Mouse (Mus musculus): ENCODE results near the gene Zbtb9.

The Zbtb9 gene

DNA sequence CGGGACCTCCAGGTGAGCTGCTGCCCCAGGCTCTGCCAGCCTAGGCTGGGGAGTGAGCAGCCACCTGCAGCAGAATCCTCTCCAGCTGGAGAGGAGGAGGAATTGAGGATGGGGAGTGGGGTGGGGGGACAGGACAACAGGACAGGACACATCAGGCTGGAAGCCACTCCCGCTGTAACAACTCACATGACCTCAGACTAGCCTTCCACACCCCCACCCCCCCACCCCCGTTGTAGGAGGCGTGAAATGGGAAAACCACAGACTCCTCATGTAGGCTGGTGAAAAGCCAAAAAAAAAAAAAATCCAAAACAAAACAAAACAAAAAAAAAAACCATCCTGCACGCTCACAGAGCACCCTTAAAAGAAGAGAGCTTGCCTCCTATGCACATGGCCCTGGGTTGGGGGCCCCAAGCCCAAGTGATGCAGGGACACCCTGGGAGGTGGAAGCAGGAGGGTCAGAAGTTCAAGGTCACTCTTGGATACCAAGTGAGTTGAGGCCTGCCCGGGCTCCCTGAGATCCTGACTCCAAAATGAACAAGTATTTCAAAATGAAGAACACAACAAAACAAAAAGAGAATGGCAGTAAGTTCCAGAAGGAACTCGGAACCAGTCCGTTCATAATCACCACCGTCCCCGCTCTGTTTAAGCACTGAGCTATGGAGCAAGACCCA, 66.6 kb downstream of the Zbtb9 start:
- no peak for DNase-seq (ENCODE audit: inconsistent age in 2 of 2, low spot score in 1 of 2)

DNA sequence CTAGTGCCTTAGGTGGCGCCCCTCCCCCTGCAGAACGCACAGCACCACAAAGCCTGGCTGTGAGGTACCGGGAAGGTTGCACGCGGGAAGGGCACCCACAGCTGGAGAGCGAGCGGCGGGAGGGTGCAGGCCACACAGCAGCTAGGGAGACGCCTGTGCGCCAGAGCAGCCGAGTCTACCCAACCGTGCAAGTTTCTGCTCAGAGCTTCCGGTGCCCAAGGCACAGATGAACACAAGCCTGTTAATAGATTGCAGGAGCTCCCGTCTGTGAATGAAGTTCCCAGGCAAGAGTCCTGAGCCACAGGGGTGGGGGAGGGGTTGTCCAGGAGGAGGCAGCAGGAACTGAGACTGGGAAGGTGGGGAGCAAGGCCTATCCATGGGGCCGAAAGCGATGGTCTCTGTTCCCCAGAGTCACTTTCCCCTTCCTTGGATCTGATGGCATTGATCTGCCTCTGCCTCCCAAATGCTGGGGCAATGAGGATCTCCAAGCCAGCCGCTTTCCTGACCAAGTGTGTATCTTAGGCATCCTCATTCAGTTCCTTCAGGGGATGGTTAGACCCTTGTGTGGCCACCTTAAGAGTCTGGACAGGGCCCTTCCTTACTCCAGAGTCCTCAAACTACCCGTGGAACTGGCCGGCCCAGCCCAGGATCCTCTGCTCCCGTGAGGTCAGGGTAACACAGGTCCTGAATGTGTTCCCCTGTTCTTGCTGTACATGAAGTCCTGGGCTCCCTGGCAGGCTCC, 67.5 kb downstream of the Zbtb9 start:
- no peak for DNase-seq (ENCODE audit: inconsistent age in 2 of 2, low spot score in 1 of 2)

- DNase-seq (ENCODE audit: inconsistent age in 2 of 2, low spot score in 1 of 2) = no peak
These were observed 68.2 kb downstream of the Zbtb9 start for GRCm38 (mm10) chr17:27041046-27041786.

- no peak for DNase-seq (ENCODE audit: inconsistent age in 2 of 2, low spot score in 1 of 2)
These were observed 68.8 kb downstream of the Zbtb9 start for GRCm38 (mm10) chr17:27041787-27042055.

DNA sequence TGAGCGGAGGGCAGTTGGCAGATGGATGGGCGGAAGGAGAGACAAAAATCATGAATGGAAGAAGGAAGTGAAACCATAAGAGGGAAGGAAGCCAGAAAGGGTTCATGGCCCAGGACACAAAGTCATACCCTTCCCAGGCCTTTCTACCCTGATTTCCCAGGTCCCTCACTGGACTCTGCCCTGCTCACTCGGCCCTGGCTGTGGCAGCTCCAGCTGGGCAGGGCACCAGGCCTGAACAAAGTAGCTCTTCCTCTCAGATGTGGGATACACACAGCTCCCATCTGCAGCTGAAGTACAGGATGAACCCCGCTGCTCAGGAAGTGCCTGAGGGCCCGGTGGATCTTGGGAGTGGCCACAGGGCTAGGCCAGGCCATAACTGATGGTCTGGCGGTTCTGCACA, 69.9 kb downstream of the Zbtb9 start:
- DNase-seq (ENCODE audit: inconsistent age in 2 of 2, low spot score in 1 of 2) = peak in 1 of 2 experiments; percentile 56

DNA sequence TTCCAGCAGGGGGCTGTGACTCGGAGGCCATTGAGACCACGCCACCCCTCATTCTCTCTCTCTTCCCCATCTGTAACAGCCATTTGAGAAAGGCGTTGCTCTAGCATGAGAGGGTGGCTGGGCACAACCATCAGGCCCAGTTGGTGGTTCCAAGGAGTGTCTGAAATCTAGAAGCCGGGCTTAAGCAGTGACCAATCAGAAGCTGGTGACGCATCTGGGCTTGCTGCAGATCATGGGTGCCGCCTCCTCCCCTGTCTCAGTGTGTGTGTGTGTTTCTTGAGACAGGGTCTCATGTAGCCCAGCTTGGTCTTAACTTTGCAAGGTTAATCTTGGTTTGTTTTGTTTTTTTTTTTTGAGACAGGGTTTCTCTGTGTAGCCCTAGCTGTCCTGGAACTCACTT, 72.2 kb downstream of the Zbtb9 start:
- DNase-seq (ENCODE audit: inconsistent age in 2 of 2, low spot score in 1 of 2) = no peak

- DNase-seq (ENCODE audit: inconsistent age in 2 of 2, low spot score in 1 of 2) = no peak
These were observed 74.9 kb downstream of the Zbtb9 start for GRCm38 (mm10) chr17:27047762-27048444.

GRCm38 (mm10) chr17:27048445-27049239, 75.7 kb downstream of the Zbtb9 start:
- DNase-seq (ENCODE audit: inconsistent age in 2 of 2, low spot score in 1 of 2) = no peak

- DNase-seq (ENCODE audit: inconsistent age in 2 of 2, low spot score in 1 of 2) = no peak
These were observed 77.9 kb downstream of the Zbtb9 start for GRCm38 (mm10) chr17:27050853-27051252.

DNA sequence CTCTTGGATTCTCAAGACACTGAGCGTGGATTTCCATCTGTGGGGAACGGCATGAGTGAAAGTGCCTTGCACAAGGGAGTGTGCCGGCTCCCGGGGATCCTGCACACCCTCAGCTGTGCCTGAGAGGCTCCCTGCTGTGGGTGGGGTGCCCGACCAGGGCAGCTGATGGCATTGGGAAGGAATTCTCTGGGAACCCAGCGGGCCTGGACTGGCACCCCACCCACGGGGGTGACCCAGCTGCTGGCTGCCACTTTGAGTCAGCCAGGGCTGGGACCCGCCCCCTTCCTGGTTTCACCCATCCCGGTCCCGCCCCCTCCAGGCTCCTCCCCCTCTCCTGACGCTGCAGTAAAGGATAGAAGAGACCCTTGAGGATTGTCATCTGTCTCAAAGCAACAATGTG, 78.5 kb downstream of the Zbtb9 start:
- peak; percentile 61 to 70 for DNase-seq (ENCODE audit: inconsistent age in 2 of 2, low spot score in 1 of 2)

DNA sequence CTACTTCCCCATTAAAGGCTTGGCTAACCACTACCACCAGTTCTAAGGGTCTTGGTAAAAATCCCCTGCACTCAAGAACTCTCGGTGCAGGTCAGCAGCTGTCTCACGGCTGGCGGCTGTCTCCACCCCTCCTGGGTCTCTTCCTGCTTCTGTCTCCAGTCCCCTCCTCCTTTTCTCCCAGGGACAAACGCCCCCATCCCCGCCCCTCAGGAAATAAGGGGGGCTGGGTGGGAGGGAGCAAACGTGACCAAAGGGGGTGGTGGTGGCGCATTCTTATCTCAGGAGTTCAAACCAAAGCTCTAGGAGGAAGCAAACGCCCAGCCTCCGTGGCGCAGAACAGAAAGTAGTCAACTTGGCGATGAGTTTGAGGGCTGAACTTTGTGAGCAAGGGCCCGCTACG, 83.2 kb downstream of the Zbtb9 start:
- peak; percentile 73 to 85 for DNase-seq (ENCODE audit: inconsistent age in 2 of 2, low spot score in 1 of 2)

DNA sequence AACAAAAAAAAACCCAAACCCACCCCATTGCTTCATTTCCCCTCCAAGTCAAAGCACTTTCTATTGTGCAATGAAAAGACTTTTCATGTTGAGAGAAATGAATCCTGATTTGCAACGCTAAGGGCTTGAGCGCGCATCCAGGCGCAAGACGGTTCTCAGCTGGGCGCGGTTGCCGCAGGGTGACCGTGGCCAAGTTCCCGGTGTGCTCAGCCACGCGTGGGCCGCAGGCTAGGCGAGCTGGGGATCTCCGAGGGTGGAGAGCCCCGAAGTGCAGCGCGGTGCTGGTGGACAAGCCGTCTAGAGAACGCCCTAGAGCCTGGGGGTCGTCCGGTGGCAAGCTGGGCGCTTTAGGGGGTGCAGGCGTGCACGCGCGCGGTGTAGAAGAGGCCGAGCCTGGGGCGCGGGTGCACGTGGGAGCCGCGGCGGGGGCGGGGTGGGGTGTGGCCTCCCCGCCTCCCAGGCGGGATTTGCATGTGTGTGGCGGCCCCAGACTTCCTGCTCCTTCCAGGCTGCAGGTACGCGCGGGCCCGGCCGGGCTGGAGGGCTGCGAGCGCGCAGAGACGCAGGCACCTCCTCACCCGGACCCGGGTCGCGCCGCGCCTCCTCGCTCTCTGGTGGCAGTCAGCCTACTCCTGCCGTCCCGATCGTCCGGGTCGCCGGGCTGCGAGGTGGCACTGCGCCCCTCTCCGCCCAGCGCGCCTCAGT, 84.0 kb downstream of the Zbtb9 start, which contains the start of gene Itpr3:
Itpr3 (plus strand) TSS at position 493 of the 705 bp plus-strand sequence.
- DNase-seq (ENCODE audit: inconsistent age in 2 of 2, low spot score in 1 of 2) = peak; percentile 85 to 93

DNA sequence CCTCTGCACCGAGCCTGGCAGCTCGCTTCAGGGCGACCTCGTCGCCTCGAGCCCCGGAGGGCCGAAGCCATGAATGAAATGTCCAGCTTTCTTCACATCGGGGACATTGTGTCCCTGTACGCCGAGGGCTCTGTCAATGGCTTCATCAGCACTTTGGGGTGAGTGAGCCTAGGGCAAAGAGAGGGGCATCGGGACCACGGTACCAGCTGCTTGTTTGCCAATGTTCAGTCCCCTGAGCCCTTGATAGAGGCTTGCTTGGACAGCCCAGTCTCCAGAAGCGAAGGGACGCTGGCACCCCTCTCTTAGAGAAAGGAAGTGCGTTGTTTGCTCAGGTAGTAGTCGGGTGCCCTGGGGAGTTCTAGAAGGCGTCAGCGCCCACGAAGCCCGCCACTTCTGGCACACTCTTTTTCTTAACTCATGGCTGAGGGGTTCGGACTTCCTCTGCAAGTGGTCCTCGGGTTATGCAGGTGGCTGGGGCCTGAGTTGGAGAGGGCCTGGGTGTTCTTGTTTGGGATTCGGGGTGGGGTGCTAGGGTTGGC, 84.6 kb downstream of the Zbtb9 start:
- peak in 1 of 2 experiments; percentile 46 for DNase-seq (ENCODE audit: inconsistent age in 2 of 2, low spot score in 1 of 2)
